Mouse (Mus musculus) erythroblast, embryonic 14.5 days (primary cell): ENCODE results near the gene Gm49601. TPM values are rescaled to one million over a fixed set of nuclear protein-coding genes. Genes with fewer than 3 reads are reported as not detected.

Source experiments
- H3K27me3 ChIP-seq: 2 replicates; pipeline ENCODE4 v1.6.1; 2012; ENCODE audit warnings: inconsistent platforms; ENCODE audit not compliant: control insufficient read depth
- H3K36me3 ChIP-seq: 2 replicates; pipeline ENCODE4 v1.6.1; 2012; ENCODE audit warnings: mild to moderate bottlenecking, inconsistent platforms; ENCODE audit not compliant: control insufficient read depth
- H3K4me1 ChIP-seq: 2 replicates; pipeline ENCODE4 v1.6.1; 2012; ENCODE audit warnings: inconsistent platforms; ENCODE audit not compliant: control insufficient read depth
- H3K4me3 ChIP-seq: replicated peaks from 2 replicates; pipeline ENCODE3; 2012; ENCODE audit warnings: moderate library complexity, mild to moderate bottlenecking, inconsistent platforms
- H3K9me3 ChIP-seq: 2 replicates; pipeline ENCODE4 v1.6.1; 2012; ENCODE audit warnings: low read length, inconsistent platforms, mixed read lengths; ENCODE audit not compliant: control insufficient read depth
- GATA1 ChIP-seq: IDR thresholded peaks from 2 replicates; pipeline ENCODE4 v1.6.1; 2012; ENCODE audit warnings: low read length, inconsistent platforms, mixed read lengths
- TAL1 ChIP-seq: IDR thresholded peaks from 3 replicates; pipeline ENCODE4 v1.6.1; 2012; ENCODE audit warnings: low read length, inconsistent platforms, mixed read lengths
- polyA plus RNA-seq: library from polyadenylated mRNA; stranded (reverse); fragments of >175 nt; gene quantifications from 2 replicates; pipeline ENCODE4 v1.2.3, GENCODE M21; 2012

Gm49601 gene
- polyA plus RNA-seq, 1 experiment, result 0.02 TPM

- Histone ChIP-seq H3K4me3 (no peak overlapping the region), H3K9me3 (no peaks in the 10 kb centered on the region), H3K27me3 (peaks cover 44% of the 10 kb centered on the region), H3K36me3 (no peaks in the 10 kb centered on the region), H3K4me1 (no peaks in the 10 kb centered on the region)
- no peak for TF ChIP-seq GATA1
- TF ChIP-seq TAL1, result no peak
Observed at GRCm38 (mm10) chr16:18596255-18596654, 30.0 kb downstream of the Gm49601 start.

GRCm38 (mm10) chr16:18593930-18594329 lies 32.3 kb downstream of the Gm49601 start:
- H3K4me1 ChIP-seq, result peaks cover 1% of the 10 kb centered on the region; the same call in 1 of the 2 replicates
- no peak overlapping the region for H3K4me3 ChIP-seq
- H3K9me3 ChIP-seq, result peaks cover 2% of the 10 kb centered on the region; the same call in 1 of the 2 replicates
- TF ChIP-seq GATA1 (no peak), TAL1 (no peak)
- H3K27me3 ChIP-seq, result peaks cover 67% of the 10 kb centered on the region
- H3K36me3 ChIP-seq, result no peaks in the 10 kb centered on the region

DNA sequence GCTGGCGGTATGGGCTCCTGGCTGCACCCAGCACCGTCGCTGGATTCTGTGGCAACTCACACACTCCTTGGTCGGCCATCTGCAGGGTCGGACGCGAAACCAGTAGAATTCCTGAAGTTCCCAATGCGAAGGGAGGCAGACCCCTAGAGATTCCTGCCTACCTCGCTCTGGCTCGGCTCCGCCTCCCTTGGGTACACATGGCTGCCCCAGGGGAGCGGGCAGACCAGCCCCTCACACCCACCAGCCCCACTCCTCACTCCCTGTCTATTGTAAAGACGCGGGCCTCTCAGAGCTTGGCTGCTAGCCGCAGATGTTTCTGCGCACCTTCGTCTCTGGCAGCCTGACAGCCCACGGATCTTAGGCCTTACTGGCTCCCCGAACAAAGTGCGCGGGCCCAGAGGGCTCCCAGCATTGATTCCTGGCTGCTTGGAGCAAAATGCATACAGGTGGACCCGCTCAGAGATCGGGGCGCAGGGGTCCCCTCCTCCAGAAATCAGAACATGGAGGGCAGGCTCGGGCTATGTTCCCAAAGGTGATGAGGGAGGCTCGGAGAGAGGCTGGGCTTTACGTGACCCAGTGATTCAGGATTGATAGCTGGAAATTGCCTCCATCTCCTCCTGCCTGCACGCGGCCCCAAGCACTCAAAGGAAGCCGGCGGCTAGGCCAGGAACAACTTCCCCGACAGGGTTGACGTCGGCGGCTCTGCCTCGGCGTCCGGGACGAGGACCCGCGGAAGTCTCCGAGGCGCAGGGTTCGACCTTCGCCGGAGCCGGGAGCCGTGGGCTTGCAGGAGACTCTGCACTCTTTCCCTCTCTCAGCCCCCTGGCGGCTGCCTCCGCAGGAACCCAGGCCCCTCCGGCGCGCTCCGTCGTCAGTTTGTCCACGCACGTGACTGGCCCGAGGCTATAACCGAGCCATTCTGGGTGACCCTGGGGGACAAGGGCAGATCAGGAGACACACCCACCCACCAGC lies 34.9 kb downstream of the Gm49601 start:
- Histone ChIP-seq H3K36me3 (no peaks in the 10 kb centered on the region), H3K9me3 (peaks cover 5% of the 10 kb centered on the region; the same call in 1 of the 2 replicates), H3K4me1 (peaks cover 1% of the 10 kb centered on the region; the same call in 1 of the 2 replicates), H3K27me3 (peaks cover 85% of the 10 kb centered on the region), H3K4me3 (no peak overlapping the region)
- no peak for TF ChIP-seq GATA1
- TF ChIP-seq TAL1, result no peak

DNA sequence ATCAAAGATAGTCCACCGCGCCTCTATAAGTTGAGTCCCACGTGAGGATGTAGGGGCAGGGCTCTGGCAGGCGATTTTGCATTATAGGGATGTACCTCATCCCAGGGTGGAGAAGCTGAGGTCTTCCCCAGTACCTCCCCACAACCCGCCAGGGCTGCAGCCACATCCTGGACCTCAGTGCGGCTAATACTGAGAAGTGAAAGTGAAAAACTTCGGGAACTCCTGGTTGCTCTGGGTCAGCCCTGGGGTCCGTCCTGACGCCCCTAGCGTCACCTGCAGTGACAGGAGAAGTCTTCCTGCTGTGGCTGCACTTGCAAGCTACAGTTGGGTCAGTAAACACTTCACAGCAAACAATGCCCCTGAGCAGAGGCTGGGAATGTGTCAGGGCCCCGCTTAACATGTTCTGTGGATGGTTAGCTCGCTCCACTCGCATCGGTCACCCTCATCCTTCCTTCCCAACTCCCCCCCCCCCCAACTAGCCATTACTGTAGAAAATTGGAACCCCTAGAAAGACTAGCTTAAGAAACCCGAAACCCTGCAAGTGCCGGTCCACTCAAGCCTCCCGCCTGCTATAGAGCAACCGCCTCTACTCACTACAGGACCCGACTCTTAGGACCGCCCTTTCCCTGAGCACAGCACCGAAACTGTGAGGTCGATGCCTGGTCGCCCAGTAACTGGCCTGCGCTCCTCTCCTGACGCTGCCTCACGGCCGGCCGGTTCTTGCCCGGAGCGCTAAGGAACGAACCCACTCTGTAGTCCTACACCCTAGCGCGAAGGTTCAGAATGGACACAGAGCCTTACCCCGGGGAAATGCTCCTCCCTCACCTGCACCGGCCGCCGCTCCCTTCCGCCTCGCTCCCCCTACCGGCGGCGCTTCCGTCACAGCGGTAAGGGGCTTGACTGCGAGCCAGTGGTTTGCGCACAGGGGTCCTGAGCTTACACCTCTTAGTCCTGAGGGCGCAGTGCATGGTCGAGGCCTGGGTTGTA lies 36.1 kb downstream of the Gm49601 start, which contains the start of gene Tbx1:
Tbx1 (minus strand) TSS at position 868 of the 987 bp plus-strand sequence.
- Histone ChIP-seq H3K9me3 (peaks cover 7% of the 10 kb centered on the region; the same call in 1 of the 2 replicates), H3K36me3 (no peaks in the 10 kb centered on the region), H3K4me1 (peaks cover 1% of the 10 kb centered on the region; the same call in 1 of the 2 replicates), H3K4me3 (no peak within 1 kb of the TSS), H3K27me3 (peaks cover 94% of the 10 kb centered on the region)
- no peak for TF ChIP-seq GATA1
- TF ChIP-seq TAL1, result no peak

DNA sequence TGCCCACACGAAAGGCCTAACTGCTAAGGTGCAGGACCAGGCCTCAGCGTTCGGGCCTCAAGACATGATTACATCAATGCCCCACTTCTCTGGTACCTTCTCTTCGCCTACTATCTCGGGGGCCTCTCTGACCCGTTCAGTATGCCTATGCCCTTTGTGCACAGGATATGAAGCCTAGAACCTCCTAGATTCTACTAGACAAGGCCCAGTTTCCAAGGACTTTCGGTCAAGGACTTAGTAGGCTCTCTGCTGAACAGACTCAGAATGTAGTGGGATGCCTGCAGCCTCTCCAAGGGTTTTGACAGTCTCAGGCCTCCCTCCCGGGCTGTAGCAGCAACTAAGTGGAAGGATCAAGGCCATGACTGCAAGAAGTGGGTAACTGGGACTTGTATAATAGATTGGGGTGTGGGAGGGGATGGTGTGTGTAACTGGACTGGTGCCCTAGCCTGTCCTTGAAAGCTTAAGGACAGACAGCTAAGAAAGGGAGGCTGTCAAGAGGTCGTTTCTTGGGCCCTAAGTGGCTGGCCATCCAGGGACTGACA lies 37.1 kb downstream of the Gm49601 start:
- Histone ChIP-seq H3K27me3 (peaks cover 98% of the 10 kb centered on the region), H3K9me3 (peaks cover 7% of the 10 kb centered on the region; the same call in 1 of the 2 replicates), H3K4me3 (no peak overlapping the region), H3K36me3 (no peaks in the 10 kb centered on the region), H3K4me1 (peaks cover 1% of the 10 kb centered on the region; the same call in 1 of the 2 replicates)
- TF ChIP-seq TAL1 (no peak), GATA1 (no peak)

- no peak overlapping the region for H3K4me3 ChIP-seq
- no peak for TF ChIP-seq TAL1
- no peak for TF ChIP-seq GATA1
- H3K9me3 ChIP-seq, result peaks cover 7% of the 10 kb centered on the region; the same call in 1 of the 2 replicates
- peaks cover 1% of the 10 kb centered on the region; the same call in 1 of the 2 replicates for H3K4me1 ChIP-seq
- no peaks in the 10 kb centered on the region for H3K36me3 ChIP-seq
- H3K27me3 ChIP-seq, result peaks cover 98% of the 10 kb centered on the region
Observed at GRCm38 (mm10) chr16:18588738-18589055, 37.5 kb downstream of the Gm49601 start.

DNA sequence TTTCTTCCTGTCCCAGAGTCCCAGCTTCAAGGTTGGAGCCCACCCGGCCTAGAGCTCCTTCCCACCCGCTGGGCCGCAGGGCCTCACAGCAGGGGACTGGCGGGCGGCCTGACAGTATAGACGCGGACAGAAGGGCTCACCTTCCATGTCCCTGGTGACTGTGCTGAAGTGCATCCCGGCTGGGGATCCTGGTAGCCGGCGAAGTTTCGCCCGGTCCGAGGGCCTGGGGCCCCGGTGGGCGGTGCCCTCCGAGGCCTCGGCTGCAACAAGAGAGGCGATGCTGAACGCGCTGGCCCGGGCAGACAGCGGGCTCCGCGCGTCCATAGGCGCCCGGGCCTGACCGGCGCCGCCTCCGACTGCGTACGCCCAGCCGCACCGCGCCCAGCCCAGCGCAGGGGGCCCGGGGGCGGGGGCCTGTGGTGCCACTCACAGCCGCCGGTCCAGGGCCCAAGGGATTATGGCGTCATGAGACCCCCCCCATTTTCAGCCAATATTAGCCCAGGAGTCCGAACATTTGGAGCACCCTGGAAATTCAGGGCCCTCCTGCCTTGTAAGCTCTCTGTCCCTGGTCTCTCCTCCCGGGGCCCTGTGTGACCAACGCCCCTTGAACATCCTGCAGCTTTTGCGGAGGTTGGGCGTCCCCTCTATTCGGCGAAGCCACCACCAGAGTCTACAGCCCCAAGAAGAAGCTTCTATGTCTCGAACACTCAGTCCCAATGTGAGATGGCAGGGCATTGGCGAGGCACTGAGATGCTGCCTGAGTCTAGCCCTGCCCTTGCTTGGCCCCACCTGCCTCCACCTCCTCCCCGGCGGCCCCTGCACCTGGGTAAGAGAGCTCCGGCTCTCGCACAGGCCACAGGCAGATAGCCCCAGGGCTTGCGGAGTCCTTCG lies 38.1 kb downstream of the Gm49601 start:
- Histone ChIP-seq H3K36me3 (no peaks in the 10 kb centered on the region), H3K4me1 (peaks cover 1% of the 10 kb centered on the region; the same call in 1 of the 2 replicates), H3K9me3 (peaks cover 7% of the 10 kb centered on the region; the same call in 1 of the 2 replicates), H3K4me3 (no peak overlapping the region), H3K27me3 (peaks cover 98% of the 10 kb centered on the region)
- TF ChIP-seq TAL1, result no peak
- no peak for TF ChIP-seq GATA1
